Mouse (Mus musculus) MEL (cell line): Measurements from ENCODE around the gene Atp6v0a2.

Experiments used
- CTCF ChIP-seq, 3 experiments: IDR thresholded peaks in 2 of 3; conservative IDR thresholded peaks in 1 of 3; 2 replicates each; pipeline ENCODE4 v1.5.1; 2011 to 2012; ENCODE audit warnings: low read length in 3 of 3, low read depth in 2 of 3, mild to moderate bottlenecking in 2 of 3, improper control_type of control experiment in 1 of 3, inconsistent platforms in 1 of 3, mixed read lengths in 1 of 3, moderate library complexity in 1 of 3; ENCODE audit not compliant: control insufficient read depth in 1 of 3, insufficient read depth in 1 of 3, poor library complexity in 1 of 3, severe bottlenecking in 1 of 3
- E2F4 ChIP-seq: IDR thresholded peaks from 2 replicates; pipeline ENCODE4 v1.6.1; 2011; ENCODE audit warnings: low read depth, low read length, improper control_type of control experiment, borderline replicate concordance
- ETS1 ChIP-seq: IDR thresholded peaks from 2 replicates; pipeline ENCODE4 v1.6.1; 2012; ENCODE audit warnings: low read depth, mild to moderate bottlenecking, inconsistent platforms, low read length, improper control_type of control experiment, moderate library complexity
- GATA1 ChIP-seq: IDR thresholded peaks from 2 replicates; pipeline ENCODE4 v1.6.1; 2011; ENCODE audit warnings: low read depth, low read length, improper control_type of control experiment
- HCFC1 ChIP-seq: IDR thresholded peaks from 2 replicates; pipeline ENCODE4 v1.6.1; 2012; ENCODE audit warnings: low read depth, mild to moderate bottlenecking, inconsistent platforms, low read length, improper control_type of control experiment, moderate library complexity
- KAT2A ChIP-seq: conservative IDR thresholded peaks from 2 replicates; pipeline ENCODE4 v1.6.1; 2012; ENCODE audit warnings: low read depth, low read length, improper control_type of control experiment, inconsistent platforms
- POLR2A ChIP-seq, 2 experiments: IDR thresholded peaks; 2 replicates each; pipeline ENCODE4 v1.6.1; 2011 to 2012; ENCODE audit warnings: low read length in 2 of 2, mild to moderate bottlenecking in 2 of 2, control low read depth in 1 of 2, improper control_type of control experiment in 1 of 2, low read depth in 1 of 2, moderate library complexity in 1 of 2; ENCODE audit not compliant: control insufficient read depth in 1 of 2, insufficient read depth in 1 of 2, poor library complexity in 1 of 2
- TCF12 ChIP-seq: IDR thresholded peaks from 2 replicates; pipeline ENCODE4 v1.6.1; 2014; ENCODE audit warnings: low read depth, mild to moderate bottlenecking, inconsistent platforms, low read length, improper control_type of control experiment, moderate library complexity

GRCm38 (mm10) chr5:124761011-124761410, 132.6 kb downstream of the Atp6v0a2 start:
- no peak for TF ChIP-seq POLR2A (IDR thresholded peaks at IDR 0.05; ENCODE audit: control insufficient read depth in 1 of 2, insufficient read depth in 1 of 2, low read depth in 1 of 2, low read length in 2 of 2, poor library complexity in 1 of 2)
- no peak for TF ChIP-seq GATA1
- peak; percentile 10 to 45 (median 44); a peak in 4 of 6 replicates for TF ChIP-seq CTCF (IDR thresholded peaks at IDR 0.05 in 2 of 3, conservative IDR thresholded peaks at IDR 0.05 in 1 of 3; ENCODE audit: control insufficient read depth in 1 of 3, insufficient read depth in 1 of 3, low read depth in 2 of 3, low read length in 3 of 3, poor library complexity in 1 of 3, severe bottlenecking in 1 of 3)
- TF ChIP-seq ETS1, result no peak
- no peak for TF ChIP-seq HCFC1
- TF ChIP-seq KAT2A, result no peak
- no peak for TF ChIP-seq TCF12
- TF ChIP-seq E2F4, result no peak
